Mouse (Mus musculus): Measurements from ENCODE around the gene Nop9.

The Nop9 gene

DNA sequence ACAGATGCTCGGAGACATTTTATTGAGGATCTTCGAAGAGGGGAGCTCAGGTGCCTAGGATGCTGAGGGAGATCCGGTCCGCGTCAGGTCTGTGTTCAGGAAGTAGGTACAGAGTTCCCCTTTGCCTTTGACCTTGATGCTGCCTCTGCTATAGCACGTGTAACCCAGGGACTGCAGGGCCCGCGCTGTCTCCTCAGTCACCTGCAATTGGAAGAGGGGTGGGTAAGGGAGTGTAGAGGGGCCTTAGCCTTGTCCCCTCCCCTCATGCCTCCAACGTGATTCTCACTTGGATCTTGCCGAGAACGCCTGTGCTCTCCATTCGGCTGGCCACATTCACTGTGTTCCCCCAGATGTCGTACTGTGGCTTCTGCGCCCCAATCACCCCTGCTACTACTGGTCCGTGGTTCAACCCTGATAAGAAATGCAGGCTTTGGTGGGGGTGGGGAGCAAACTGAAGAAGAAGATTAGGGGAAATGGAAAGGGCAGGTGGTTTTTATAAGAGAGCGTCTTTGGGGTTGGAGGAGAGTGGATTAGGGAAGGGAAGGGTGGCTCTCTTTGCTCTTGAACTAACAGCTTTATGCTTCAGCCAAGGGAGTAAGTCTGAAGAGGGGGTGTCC, 23.7 kb downstream of the Nop9 start:
- DNase-seq (ENCODE audit: inconsistent ontology term) = no peak

DNA sequence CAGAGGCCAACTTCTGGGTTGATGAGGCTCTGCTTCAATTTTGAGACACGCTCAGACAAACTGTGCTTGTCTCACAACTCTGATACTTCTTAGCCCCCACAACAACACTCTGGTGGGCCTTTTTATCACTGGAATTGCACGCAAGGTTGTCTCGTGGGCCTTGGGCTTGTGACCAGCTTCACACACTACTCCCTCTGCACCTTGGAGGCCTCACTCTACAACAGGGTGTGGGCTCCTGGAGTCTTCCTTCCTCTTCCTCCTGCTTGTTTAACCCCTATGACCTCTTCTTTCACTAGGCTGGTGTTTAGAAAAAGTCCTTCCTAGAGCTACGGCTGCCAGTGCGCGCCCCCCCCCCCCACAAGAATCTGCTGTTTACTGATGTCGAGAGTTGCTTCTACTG, 31.2 kb downstream of the Nop9 start:
- DNase-seq (ENCODE audit: inconsistent ontology term) = no peak

DNA sequence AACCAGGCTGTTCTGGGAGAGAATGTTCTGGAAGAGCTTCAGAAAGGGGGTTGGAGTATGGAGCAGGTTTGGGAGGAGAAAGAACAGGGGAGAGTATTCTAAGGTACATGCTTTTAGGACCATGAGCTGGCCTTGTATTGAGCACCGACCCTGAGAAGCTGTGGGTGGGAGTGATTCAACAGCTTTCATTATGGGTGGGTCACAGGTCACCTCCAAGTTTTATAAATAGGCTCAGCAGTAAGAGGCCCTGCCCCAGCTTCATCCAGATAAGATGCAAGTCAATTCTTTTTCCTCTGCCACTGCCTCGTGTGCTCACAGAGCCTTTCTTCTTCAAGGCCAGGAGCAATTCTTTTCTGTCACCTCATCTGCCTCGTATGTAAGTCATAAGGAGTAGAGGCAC, 31.7 kb downstream of the Nop9 start:
- DNase-seq (ENCODE audit: inconsistent ontology term) = no peak

DNA sequence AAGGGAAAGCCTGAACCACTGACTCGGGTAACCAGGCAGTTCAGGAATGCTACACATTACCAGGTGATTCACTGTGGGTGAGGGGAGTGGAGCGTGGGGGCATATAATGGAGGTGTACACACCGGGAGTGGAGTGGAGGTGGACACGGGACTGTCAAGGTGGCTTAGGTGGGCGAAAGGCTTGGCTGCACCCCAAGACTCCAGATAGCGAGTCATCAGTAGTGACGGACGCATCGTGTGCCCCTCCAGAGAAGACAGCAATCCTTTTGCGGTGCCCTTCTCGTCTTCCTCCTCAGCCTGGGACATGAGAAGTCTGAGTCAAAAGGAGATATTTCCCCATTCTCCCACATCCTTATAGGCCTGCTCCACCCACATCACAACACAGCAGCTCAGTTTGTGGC, 32.3 kb downstream of the Nop9 start:
- no peak for DNase-seq (ENCODE audit: inconsistent ontology term)

DNA sequence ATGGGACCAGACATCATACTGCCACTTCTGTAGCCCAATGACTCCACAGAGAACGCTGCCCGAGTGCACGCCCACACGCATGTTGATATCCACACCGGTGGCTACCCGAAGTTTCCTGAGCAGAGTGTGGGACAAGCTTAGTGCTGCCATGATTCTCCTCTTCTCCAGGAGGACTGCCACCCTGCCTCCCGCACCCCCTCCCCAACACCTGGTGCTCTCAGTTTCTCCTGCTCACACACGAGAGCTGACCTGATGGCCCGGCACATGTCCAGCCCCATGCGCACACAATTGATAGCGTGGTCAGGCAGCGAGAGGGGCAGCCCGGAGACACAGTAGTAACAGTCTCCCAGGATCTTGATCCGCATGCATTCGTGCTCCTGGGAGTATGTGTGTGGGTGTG, 33.2 kb downstream of the Nop9 start:
- DNase-seq (ENCODE audit: inconsistent ontology term) = no peak

DNA sequence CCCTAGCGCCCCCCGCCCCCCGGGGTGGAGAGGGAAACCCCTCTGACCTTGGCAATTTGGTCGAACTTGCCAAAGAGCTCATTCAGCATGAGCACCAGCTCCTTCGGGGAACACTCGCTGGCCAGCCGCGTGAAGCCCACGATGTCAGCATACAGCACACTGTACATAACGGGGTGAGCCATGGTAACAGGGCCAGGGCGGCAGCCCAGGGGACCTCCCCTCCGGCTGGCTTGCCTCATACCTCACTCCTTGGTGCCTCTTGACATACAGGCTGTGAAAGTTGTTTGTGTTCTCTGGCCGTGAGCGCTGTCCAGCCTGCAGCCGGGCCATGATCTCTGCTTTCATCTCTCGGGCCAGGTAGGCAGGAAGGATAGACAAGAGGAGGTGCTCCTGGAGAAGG, 34.2 kb downstream of the Nop9 start:
- DNase-seq (ENCODE audit: inconsistent ontology term) = no peak

DNA sequence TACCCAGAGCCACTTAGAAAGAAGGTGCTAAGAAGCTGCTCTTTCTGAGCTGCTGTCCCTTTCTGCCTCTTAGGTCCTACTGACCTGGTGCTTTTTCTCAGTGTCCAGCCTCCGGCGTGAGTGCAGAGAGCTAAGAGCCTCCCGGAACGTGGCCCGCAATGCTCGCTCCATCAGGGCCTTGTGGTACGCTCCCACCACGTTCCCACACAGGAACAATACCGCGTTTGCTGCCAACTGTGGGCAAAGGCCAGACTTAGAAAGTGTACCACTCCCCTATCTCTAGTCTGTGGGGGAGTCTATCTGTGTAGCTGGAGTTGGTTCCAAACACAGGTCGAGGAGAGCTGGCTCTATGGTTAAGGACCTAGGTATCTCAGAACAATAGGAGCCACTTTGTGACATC, 35.2 kb downstream of the Nop9 start:
- no peak for DNase-seq (ENCODE audit: inconsistent ontology term)

DNA sequence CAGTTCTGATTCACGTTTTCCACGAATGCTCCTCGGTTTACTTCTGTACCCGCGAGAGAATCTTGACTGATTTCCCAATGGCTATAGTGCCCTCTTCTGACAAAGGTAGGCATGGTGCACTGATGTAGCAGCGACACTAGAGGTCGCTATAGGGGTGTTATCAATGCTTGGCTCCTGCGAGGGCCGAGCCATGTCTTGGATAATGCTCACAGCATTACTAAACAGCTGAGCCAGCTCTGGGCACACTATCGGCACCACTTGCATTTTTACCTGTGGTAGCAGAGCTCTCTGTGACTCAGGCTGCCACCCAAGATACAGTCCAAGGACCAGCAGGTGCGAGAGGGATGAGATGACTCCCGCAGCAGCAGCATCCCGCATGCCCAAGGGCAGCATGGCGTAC, 35.8 kb downstream of the Nop9 start:
- peak; percentile 47 for DNase-seq (ENCODE audit: inconsistent ontology term)

DNA sequence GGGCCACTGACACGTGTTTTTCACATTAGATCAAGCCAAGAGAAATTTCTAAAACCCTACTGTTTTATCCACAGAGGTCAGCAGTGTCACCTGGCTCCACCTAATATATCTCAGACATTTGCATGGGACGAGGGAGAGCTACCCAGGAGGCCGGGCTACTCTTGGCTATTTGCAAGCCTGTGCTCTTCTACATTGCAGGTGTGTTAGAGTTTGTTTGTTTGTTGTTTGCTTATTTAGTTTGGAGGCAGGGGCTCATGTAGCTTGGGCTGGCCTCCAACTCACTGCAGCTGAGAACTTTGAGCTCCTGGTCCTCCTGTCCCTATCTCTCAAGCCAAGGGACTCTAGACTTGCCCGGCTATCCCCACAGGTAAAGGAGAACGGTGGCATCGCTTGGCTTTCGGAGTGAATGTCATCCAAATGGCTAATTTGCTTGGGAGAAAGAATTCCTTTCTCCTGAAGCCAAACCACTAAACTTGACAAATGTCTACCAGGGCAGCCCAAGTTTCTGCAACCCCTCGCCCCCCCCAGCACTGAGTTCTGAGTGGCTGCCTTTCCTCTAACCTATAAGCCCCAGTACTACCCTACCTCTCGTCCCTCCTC, 37.0 kb downstream of the Nop9 start:
- DNase-seq (ENCODE audit: inconsistent ontology term) = no peak

DNA sequence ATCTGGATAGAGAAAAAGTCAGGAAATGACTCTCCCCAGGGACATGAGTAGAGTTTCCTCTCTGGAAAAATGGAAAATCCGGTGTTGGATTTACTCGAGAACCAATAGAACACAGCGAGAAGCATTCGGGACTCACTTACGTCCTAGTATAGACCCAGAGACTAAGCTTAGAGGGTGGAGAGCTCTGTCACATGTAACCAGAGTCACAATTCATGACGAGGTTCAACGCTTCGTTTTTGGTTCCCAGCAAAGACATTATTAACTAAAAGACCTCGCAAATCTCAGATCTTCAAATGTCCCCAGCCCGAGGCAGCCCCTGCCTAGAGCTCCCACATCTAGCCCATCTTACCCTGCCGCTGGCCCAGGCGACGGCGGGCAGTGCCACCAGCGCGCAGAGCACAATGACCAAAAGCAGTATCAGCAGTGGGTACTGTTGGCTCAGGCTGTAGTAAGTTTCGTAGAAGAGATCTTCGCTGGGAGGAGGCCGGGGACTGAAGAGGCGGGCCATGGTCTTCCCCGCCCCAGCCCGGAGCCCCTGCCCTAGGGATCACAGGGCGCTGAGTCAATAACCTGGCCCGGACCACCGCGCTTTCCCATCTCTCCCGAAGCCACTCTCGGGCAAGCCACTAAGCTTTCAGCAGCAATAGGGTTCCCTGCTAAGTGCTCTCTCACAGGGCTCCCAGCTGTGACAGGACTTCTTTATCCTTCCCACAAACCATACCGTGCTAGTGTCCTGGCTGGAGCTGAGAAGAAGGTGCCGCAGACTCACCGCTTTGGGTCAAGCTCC, 37.9 kb downstream of the Nop9 start:
- no peak for DNase-seq (ENCODE audit: inconsistent ontology term)

DNA sequence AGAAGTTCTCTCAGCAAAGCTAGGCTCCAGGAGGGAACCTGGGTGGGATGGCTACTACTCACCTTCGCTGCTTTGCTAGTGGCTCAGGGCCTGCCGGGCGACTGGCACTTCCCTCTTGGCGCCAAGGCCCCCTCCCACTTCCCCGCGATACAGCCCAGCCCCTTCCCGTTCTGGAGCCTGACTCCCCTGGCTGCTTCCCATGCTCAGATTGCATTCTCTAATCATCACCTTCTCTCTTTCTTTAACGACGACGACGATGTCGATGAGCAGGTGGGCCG, 38.4 kb downstream of the Nop9 start, which contains the start of gene Adcy4:
TSS of gene Adcy4 (minus strand) at position 138 of the 278 bp plus-strand sequence.
- no peak for DNase-seq (ENCODE audit: inconsistent ontology term)

DNA sequence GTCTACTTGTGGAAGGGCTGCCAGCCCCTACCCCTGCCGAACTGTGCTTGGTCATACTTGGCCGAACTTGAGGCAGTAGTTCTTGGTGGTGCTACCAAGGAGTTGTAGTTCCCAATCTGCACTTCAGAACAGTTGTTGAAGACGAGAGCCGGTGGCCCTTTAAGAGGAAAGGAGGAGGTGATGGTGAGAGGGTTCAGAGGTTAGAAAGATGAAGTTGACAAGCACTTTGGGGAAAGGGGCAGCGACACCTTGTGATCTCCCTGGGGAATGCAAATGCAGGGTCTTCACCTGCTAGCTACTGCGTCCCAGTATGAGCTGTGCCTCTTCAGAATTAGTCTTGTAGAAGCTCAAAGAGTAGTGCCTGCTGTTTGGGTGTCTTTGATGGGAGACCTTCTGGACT, 39.7 kb downstream of the Nop9 start:
- DNase-seq (ENCODE audit: inconsistent ontology term) = no peak

DNA sequence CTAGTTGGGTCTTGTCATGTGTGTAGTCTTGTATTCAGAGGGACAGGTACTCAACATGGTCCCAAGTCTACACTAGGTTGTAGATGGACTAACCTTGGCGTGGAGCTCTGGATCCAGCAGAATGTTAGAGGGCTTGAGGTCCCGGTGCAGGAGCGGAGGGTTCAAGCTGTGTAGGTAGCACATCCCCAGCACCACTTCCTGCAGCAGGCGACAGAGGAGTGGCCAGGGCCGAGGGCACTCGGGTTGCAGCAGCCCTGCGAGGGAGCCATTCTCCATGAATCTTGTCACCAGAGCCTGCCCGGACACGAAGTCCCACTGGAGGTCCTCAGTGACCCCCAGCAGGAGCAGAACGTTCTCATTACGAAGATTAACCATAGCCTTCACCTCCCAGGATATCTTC, 42.2 kb downstream of the Nop9 start:
- no peak for DNase-seq (ENCODE audit: inconsistent ontology term)

DNA sequence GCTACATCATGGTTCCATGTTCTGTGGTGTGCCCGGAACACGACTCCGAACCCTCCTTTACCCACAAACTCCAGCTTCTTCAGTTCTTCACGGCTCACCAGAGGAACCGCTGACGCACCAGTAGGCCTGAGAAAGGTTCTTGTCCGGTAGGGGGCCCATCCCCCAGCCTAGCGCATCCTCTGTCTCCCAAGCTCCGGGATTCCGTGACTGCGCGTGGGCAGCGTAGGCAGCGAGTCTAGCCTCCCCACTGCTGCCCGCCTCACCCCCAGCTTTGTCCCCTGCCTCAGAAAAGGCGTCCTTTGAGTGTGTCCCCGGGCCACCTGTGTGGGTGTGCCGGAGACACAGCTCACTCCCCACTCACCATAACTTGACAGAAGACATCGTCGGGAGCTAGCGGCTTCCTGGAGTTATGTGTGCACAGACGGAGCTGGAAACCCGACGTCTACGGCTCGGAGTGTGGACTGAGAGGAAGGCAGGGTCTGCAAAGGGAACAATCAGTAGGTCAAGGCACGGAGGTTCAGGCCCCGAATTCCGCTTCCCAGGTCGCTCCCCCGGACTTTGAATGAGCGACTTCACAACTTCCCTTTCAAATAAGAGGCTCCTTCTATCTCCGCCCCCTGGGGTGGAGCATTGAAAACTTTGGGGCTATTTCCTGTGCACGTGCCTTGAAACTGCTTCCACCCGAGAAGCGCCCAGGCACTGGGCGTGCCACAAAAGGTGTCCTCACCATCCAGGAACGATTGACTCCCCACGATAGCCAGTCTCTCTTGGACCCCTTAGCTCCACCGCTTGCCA, 43.0 kb downstream of the Nop9 start, which contains the start of gene Ripk3:
TSS of gene Ripk3 (minus strand) at position 610 of the 795 bp plus-strand sequence.
- DNase-seq (ENCODE audit: inconsistent ontology term) = peak; percentile 17

DNA sequence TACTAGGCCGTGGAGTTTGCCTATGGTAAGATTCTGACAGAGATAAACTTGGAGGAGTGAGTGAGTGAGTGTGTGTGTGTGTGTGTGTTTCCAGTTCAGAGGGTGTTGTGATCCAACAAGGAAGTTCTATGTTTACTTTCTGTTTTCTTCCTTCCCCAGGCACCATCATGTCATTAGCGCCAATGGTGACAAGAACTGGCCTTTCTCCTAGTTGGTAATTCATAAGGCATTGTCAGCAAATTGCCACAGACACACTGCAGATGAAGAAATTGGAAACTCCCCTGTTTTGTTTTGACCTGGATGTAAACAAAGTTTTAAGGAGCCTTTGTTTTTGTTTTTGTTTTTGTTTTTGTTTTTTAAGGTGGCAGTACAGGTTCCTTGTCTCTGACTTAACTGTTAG, 48.0 kb downstream of the Nop9 start:
- no peak for DNase-seq (ENCODE audit: inconsistent ontology term)

DNA sequence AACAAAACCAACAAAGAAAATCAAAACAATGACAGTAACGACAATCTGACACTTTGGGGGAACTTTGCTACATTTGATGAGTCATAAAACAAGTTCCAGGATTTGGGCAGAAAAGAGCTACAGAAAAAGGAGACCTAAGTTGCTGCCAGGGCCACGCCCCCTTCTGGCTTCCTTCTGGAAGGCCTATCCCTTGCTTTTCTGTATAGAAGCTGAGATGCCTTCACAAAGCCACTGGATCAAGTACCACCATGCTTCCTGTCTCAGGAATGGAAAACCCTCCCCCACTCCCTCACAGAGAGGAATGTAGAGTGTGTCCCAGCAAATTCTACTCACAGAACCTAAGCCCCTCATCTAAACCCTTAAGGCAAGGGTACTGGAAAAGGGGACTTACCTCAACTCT, 48.5 kb downstream of the Nop9 start:
- peak; percentile 43 for DNase-seq (ENCODE audit: inconsistent ontology term)

DNA sequence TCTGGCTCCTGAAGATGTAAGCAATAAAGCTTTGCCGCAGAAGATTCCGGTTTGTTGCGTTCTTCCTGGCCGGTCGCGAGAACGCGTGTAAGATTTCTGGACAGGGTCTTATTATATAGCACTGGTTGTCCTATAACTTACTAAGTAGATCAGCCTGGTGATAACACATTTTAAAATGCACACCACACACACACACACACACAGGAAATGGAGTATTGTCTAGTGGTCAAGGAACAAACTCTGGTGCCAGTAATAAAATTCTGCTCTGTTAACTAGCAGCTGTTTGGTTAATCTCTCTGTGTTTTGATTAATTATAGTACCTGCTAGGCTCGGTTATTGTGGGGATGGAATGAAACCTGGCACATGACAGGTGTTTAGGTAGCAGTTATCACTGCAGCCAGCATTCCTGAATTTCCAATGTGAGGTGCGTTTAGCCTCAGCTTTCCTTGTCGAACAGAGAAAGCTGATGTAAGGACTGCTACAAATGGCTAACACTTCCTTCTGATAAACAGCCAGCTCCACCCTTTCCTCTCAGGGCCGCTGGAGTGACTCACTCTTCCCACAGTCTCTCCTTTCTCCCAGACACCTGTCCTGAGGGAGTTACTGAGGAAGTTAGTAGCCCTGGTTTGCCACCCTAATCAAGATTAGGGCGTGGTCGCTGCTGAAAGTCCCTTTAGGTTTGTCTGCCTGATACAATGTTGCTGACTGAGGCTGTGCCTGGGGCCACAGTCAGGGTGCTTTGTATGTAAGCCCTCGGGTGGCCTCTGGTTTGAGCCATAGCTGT, 50.1 kb downstream of the Nop9 start:
- no peak for DNase-seq (ENCODE audit: inconsistent ontology term)

Data from Muller cell, postnatal 12 days (primary cell).